Mouse (Mus musculus) megakaryocyte-erythroid progenitor cell, adult 5-6 weeks (primary cell): ENCODE results near the gene Pcdh9. TPM values are rescaled to one million over a fixed set of nuclear protein-coding genes. Genes with fewer than 3 reads are reported as not detected.

ENCODE experiments used
- ATAC-seq: replicated peaks from 2 replicates; pipeline ENCODE4 v1.8.0; 2016; ENCODE audit warnings: mild to moderate bottlenecking, inconsistent platforms; ENCODE audit not compliant: severe bottlenecking, poor library complexity, low FRiP score, low TSS enrichment
- total RNA-seq, 2 experiments: library from RNA; stranded (forward) in 1 of 2; stranded (reverse) in 1 of 2; fragments of 200-1000, 215-1000 nt in 1 of 2; fragments of >200 nt in 1 of 2; fragmentation: Nextera tagmentation in 1 of 2; gene quantifications; 2 replicates each; pipeline ENCODE4 v1.2.3; 2014 to 2017

Pcdh9 gene
- total RNA-seq, 2 experiments from 2014 or later: not detected

DNA sequence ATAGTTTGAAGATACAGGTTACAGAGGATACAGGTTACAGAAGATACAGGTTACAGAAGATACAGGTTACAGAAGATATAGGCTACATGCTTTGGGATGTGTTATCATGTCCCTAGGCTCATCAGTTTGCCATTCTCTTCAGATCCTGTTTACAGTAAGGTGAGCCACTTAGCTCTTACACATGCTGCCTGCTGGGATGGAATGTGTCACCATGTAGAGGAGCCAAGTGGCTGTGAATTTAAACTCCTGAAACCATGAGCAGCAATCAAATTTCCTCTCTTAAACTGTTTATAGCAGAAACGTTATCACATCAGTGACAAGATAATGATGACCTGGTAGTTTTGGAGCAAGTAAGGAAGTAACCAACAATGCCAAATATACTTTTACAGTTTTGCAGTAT, 453.3 kb downstream of the Pcdh9 start:
- ATAC-seq: no peak

DNA sequence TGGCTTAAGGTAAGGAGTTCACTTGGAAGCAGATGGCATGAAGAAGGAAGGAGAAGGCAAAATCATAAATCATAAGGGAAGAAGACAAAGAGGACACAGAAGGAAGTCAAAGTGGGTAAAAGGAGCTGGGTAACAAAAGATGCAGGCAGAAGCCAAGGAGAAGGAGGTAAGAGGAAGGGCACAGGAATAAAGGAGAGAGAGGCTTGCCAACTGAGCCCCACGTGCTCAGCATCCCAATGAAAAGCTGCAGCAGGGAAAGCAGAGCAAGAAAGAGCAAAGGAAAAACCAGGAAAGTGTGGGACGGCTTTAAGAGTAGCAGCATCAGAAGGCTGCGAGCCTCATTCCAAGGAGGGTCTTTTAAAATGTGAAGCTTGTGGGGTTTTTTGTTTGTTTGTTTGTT, 473.7 kb downstream of the Pcdh9 start:
- ATAC-seq: no peak

DNA sequence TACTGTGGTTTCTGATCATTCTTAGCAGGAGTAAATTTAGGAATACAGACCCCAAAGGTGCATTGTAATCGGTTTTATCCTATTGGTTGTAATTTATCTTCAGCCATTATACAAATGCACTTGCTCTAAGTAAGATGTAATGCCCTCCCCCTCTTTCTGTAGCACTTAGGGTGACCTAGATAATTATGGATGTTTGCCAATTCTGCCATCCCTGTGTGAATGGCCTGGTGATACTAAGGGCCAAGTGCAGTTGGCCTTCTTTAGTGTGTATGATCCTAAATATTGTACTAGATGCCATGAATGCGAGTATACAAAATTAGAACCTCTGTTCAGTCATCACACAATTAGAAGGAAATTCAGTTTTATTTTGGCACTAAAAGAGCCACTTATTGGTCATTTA, 475.0 kb downstream of the Pcdh9 start:
- no peak for ATAC-seq

DNA sequence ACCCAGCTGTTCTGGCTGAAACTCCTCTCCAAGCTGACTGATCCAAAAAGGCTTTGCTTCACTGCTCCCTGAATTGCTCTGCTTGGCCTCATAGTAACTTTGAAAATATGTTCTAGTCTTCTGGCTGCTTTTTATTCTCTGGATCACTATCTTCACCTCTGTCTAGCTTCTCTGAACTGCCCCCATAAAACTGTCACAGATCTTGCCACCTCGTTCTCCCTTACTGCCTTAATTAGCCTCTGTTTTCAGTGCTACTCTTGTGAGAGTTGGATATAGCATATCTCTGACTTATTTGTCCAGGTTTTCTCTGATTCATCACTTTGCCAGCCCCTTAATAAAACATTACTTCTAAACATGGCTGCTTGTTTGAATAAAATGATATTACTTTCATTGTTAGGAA, 481.2 kb downstream of the Pcdh9 start:
- ATAC-seq: no peak

DNA sequence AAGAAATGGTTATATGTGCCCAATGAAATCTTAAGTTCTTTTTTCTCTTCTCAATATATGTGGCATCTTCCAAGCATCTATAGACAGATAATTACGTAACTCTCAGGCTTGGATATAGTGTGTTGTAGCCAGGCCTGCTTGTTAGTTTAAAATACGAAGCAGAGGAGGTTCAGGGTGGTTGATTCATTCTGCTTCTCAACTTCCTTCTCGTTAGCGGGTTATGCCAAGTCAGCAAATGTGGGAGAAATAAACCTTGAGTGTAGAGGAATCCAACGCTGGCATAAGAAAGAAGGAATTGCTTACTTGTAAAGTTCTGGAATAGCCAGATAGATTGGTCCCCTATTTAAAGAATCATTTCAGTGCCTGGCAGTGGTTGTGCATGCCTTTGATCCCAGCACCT, 482.7 kb downstream of the Pcdh9 start:
- ATAC-seq: no peak

DNA sequence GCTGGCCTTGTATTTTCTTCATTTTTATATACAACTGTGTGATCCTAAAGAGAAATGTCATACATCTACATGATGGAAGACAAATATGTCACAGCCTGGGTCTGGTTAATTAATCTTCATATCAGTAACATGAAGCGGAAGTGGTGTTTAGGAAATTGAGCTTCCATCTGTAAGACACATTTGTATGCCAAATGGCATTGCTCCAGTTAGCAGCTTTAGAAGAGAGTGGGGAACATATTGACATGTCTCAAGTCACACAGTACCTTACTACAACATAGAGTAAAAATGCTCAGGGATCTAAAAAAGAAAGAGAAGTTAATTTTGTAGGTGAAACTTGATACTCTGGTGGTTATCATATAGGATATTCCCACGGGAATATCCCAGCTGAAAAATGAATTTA, 505.4 kb downstream of the Pcdh9 start:
- no peak for ATAC-seq

DNA sequence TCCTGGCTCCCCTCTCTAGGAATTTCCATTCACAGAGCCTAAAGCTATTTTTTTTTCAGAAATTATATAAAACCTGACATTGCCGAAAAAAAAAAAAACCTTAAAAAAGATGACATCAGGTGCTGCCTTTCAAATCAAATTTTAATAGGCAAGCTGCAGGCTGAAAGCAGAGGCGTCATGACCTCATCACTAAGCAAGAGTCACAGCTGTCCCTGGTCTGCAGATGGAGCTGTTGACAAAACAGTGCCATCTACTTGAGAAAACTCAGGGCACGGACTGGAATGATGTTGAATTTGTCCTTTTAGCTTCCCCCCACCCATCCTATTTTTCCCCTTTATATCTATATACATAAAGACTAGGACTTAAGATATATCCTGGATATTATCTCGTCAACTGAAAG, 509.3 kb downstream of the Pcdh9 start:
- ATAC-seq: no peak

DNA sequence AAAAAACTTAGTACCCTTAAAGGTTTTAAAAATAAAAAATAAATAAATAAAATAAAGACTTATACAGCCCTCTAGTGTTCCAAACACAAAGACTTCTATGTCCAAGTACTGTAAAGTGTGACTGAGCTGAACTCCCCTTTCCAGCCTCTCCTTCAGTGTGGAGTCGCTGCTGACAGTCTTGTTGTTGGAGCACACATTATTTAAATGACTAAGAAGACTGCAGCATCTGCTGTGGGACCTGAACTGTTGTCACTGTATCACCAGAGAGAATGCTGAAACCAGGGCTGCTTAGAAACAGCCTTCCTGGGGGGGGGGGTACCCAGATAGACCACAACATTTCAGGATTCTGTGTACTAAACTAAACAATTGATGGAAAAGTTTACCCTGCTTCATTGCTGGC, 509.7 kb downstream of the Pcdh9 start:
- no peak for ATAC-seq

DNA sequence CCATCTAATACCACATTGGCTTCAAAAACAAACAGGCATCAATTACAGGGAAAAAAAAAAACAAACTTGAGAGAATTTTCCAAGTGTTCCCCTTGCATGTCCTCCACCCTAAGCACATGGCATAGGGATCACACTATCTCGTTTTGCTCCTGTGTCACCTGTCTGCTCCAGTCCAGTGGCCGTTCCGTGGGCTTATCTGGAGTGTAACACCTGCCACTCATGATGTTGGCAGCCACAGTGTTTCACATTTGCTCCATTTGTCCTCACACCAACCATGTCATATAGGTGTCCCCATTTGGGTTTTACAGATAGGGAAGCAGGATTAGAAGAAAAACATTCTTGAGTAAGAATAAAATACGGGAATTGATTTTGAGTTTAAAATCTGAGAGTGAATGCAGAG, 514.3 kb downstream of the Pcdh9 start:
- ATAC-seq: no peak

DNA sequence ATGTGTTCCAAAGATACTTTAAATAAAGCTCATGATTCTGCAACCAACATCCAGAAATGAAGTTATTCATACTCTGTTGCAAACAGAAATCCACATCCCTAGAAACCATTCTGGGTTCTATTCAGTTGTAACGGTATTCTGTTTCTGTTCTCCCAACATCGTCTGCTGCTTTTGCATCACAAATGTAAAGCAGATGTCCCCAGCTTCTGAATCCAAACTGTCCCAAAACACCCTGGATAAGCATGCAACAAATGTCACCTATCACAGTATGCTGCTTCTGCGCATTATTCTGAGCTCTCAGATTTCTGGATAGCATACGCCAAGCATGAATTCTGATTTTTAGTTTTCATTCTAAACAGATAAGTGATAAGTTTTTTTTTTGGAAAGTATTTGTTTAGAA, 516.3 kb downstream of the Pcdh9 start:
- no peak for ATAC-seq

DNA sequence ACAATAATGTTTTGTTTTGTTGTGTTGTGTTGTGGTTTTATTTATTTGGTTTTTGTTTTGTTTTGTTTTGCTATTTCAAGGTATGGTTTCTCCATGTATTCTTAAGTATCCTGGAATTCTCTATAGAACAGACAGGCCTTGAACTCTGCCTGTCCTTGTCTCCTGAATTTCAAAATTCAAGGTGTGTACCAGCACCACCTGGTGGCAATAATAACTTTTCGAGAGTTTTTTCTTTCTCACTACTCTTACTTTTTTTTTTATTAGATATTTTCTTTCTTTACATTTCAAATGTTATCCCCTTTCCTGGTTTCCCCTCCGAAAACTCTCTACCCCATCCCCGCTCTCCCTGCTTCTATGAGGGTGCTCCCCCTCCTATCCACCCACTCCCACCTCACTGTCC, 536.3 kb downstream of the Pcdh9 start:
- ATAC-seq: no peak

DNA sequence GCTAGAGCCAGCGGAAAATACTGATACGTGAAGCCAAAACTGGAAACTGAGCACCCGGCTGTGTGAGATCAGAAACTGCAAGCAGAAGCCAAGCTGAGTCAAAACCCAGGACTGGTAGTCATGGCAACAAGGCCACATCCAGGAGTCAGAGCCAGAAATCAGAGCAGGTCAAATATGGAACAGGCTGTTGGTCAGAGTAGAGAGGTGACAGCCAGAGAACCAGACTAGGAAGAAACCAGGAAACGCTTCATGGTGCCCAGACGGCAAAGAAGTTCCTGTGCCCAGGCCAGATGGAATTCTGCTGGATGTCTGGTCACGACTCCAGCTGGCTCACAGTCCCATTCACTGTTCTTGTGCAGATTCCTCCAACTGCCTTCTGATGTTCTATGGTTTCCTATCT, 539.6 kb downstream of the Pcdh9 start:
- no peak for ATAC-seq

DNA sequence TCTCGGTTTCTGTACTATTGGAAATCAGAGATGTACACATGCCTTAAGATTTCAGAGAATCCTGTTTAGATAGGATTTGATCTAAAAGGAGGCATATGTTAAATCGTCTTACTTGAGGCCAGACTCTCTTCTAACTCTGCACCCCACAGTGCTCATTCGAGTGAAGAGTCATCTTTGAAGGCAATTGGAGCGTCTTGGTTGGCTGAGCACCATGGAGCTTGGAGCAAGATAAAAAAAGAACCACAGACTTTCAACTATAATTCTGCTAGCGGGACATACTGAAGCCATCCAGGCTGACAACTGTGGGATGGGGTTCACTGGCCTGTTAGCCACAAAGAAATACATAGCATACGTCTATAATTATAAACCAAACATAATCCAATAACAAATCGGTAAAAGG, 541.3 kb downstream of the Pcdh9 start:
- no peak for ATAC-seq

DNA sequence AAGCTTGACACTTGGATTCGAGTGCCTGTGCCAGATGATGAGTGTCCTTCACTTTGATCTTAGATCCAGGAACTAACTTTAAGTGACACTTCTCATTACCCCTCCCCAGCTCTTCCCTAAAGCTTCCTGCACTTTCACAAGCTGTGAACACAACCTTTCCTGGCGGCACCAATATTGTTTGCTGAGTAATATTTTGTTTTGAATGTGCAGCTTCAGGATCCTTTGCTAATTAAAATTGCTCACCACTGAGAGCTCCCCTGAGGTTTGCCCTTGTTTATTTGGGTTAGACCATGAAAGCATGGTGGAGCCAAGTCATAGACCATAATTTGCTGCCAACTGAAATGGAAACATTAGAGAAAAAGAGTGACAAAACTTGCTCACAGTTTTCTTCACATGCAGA, 543.4 kb downstream of the Pcdh9 start:
- no peak for ATAC-seq

DNA sequence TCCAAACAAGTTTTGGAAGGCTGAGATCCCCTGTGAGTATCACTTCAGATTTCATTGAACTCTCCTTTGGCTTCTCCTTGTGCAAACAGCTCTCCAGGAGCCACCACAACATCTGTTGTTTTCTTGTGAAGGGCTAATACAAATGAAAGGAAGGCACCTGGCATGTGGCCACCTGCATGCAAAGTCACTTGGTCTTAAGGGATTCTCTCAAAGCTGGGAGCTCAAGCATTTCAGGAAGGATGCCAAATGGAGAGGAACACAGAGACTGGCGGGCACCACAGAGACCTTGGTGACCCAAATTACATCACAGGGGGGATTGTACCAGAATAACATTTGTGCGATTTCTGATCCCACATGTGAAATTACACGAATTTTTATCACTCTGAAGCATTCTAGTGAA, 547.7 kb downstream of the Pcdh9 start:
- no peak for ATAC-seq

DNA sequence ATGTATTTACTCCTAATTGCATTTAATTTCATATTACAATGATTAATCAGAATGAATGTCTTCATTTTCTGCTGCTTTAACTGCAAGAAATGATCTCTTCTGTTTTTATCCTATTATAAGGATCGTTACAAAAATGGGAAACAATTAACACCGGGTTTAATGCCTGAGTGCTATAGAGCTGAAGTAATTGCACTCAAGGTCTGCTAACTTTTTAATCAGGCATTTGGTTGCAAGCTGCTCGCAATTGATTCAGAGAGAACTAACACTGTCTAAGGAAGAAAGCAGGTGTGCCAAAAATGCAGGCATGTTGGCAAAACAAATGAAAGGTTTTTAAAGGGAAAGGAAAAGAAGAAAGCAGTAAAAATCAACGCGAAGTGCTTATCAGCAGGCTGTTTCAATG, 549.1 kb downstream of the Pcdh9 start:
- ATAC-seq: no peak

DNA sequence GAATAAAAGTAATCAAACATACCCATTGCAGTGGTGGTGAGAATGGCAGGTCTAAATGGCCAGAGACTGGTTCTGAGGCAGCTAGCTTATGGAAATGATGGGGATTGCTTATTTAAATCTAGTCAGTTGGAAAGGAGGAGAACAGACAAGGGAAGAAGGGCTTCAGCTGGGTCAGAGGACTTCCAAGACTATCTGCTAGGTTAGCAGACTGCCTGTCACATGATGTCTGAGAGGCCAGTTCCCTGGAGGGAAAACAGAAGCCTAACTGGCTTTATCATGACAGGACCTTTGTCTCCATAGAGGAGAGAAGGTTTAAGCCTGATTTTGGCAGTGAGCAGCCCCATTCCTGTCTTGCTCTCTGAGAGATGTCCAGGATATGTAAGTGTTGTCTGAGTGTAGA, 561.2 kb downstream of the Pcdh9 start:
- no peak for ATAC-seq

DNA sequence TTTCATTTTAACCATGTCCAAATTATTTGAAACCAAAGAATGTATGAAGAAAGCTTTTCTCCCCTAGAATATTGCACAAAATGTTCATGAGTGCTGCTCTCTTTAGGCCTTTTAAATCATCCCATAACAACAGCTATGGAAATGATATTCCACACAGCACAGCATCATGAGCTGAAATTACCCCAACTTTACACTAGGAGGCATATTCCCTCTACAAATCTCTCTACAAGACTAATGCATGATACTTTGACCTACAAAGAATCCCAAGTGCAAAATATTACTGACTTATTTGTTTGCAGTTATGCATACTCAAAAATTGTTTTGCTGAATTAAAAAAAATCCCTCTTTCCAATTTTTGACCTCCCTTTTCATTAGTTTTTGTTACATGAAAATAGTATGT, 573.1 kb downstream of the Pcdh9 start:
- no peak for ATAC-seq

DNA sequence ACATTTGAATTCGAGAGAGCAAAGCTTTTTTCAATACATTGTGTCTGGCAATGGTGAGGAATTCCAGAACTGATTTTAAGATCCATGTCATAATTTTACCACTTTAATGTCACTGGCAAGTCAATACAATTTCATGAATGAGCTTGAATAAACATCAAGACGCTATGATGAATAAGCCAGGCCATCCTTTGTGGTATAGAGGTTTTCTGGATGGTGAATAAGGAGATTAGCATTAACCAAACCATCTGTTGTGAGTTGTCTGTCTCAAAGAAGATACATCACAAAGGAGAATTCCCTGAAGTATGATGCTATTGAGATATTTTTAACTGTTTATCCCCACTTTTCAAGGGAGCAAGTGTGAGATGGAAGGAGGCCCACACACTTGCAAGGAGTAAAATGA, 602.1 kb downstream of the Pcdh9 start:
- no peak for ATAC-seq

DNA sequence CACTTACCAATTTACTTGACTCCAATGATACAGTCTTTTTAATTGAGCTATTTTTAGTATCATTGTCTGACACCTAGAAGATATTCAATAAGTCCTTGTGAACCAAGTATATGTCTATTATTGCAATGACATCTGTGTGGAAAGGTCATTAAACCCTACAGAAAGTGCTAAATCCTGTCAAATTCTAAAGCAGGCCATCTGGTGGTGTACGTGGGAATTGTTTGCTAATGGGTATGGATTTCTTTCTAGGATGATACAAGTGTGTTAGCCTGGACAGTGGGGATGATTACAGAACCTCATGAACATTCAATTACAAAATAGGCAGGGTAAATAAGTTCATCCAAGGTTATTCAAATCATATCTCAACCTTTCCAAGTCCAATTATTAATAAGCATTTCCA, 602.8 kb downstream of the Pcdh9 start:
- ATAC-seq: no peak

DNA sequence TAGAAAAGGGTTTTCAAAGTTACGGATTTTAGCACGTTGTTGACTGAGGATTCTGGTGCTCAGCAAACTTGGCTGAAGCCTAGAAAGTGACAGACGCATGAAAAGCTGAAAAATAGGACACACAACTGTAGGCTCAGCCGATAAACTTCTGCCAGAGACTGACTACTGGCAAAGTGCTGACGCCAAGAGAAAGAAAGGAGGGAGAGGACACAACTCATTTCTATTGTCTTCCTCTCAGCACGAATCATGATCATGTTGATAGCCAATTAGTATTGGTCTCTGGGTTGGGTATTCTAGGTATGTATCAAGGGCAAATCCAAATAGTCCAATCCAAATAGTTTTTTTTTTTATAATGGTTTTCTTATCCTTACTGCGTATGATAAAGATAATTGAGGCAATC, 605.3 kb downstream of the Pcdh9 start:
- ATAC-seq: no peak

DNA sequence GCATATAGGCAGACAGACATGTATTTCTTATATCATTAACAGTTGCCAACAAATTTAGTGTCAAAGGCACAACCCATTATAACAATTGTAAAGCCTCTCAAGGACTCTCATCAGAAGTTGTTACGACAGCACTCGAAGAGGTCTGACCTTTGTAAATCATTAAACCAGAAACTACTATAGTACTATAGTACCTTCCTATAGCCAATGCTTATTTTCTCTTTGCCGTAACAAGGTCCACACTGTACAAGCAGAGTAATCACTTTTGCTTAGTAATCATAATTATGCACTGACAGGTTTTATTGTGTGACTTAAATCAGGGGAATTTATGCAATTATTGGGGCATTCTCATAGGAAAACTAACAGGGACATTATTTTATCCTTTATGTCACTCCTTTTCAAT, 606.5 kb downstream of the Pcdh9 start:
- ATAC-seq: no peak

DNA sequence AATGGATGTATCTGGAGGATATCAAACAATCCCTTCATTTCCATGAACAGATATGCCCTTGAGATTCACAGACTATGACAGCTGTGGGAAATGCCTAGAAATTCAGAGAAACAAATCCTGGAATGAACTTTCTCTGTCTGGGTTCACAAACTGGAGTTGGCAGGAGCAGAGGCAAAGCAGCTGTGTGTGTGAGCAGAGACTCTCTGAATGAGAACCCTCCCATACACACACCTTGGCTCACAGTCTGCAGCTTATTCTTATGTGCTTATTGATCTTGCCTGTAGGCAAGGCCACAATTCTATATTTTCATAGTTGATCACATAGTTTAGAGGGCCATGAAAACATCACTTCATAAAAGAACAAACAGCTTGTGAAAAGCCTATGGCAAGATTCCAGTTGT, 614.8 kb downstream of the Pcdh9 start:
- ATAC-seq: no peak
